Mouse (Mus musculus) lung, embryonic 14.5 days (tissue): ENCODE results near the gene Lrrc3c. TPM values are rescaled to one million over a fixed set of nuclear protein-coding genes. Genes with fewer than 3 reads are reported as not detected.
A peak's percentile ranks its signal among the peaks of the same experiment; 100 is the strongest.
"Not testable (repeated sequence)": the region's sequence is repeated elsewhere in the genome, so short reads cannot be mapped to it uniquely, and the experiment has no call there.

Experiments used
- ATAC-seq: fragments of 200-750 bp; cut with Nextera tagmentation; 2 replicates; pipeline ENCODE4 v1.8.0; 2017; ENCODE audit warnings: mild to moderate bottlenecking, moderate TSS enrichment, moderate library complexity; ENCODE audit not compliant: insufficient read depth
- DNase-seq: peaks from one replicate; pipeline ENCODE4 v3.0.0-alpha.2; 2015
- H3K27ac ChIP-seq: fragments of 300-500 bp; sonication (generic); 2 replicates; pipeline ENCODE4 v1.5.1; 2014; ENCODE audit warnings: low read depth, mild to moderate bottlenecking, moderate library complexity
- H3K27me3 ChIP-seq: fragments of 300-500 bp; sonication (generic); 2 replicates; pipeline ENCODE4 v1.6.1; 2014; ENCODE audit warnings: low read length, control low read depth; ENCODE audit not compliant: insufficient read depth
- H3K36me3 ChIP-seq: fragments of 300-500 bp; sonication (generic); 2 replicates; pipeline ENCODE4 v1.6.1; 2014; ENCODE audit warnings: control low read depth; ENCODE audit not compliant: insufficient read depth
- H3K4me1 ChIP-seq: fragments of 300-500 bp; sonication (generic); 2 replicates; pipeline ENCODE4 v1.6.1; 2014; ENCODE audit warnings: antibody characterized with exemption, control low read depth; ENCODE audit not compliant: insufficient read depth
- H3K4me2 ChIP-seq: fragments of 300-500 bp; sonication (generic); 2 replicates; pipeline ENCODE4 v1.6.1; 2014; ENCODE audit warnings: mild to moderate bottlenecking
- H3K4me3 ChIP-seq: fragments of 300-500 bp; sonication (generic); 2 replicates; pipeline ENCODE4 v1.5.1; 2014; ENCODE audit warnings: low read depth, low read length
- H3K9ac ChIP-seq: fragments of 300-500 bp; sonication (generic); 2 replicates; pipeline ENCODE4 v1.6.1; 2014
- H3K9me3 ChIP-seq: fragments of 300-500 bp; sonication (generic); 2 replicates; pipeline ENCODE4 v1.6.1; 2016; ENCODE audit warnings: low read depth, low read length, control low read depth
- CTCF ChIP-seq: IDR thresholded peaks from 2 replicates; pipeline ENCODE4 v1.5.1; 2016; ENCODE audit warnings: antibody characterized with exemption, low read depth
- WGBS: fragments of 180-500 bp; shearing (Covaris S2); extraction: QIAGEN DNeasy Blood & Tissue Kit; methylation state at CpG from one replicate; pipeline ENCODE4 v1.1.7; 2014; 5-methylcytosine and 5-hydroxymethylcytosine counted together
- polyA plus RNA-seq: library from polyadenylated mRNA; unstranded; fragments of >200 nt; fragmentation: Nextera tagmentation; extraction: Ambion mirVana; gene quantifications from 2 replicates; pipeline ENCODE4 v1.2.1, GENCODE M21; 2014

Lrrc3c gene
- polyA plus RNA-seq, 1 experiment from 2014 or later: not detected

DNA sequence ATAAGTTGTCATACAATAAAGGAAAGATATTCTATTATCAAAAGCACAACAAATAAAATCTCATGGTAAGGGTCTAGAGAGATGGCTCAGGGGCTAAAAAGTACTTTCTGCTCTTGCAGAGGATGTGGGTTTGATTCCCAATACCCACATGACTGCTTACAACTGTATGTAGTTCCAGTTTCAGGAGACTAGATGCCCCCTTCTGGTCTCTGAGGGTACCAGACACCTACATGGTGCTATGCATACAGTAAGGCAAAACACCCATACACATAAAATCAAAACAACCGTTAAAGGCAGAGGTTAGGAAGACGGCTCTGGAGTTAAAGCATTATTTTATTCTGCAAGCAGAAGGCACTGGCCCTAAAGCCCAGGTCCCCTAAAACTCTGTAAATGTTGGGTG is 5.9 kb downstream of the Lrrc3c start:
- 79% methylated on average over 2 of the region's 2 CpGs for WGBS
- ATAC-seq: no peak

DNA sequence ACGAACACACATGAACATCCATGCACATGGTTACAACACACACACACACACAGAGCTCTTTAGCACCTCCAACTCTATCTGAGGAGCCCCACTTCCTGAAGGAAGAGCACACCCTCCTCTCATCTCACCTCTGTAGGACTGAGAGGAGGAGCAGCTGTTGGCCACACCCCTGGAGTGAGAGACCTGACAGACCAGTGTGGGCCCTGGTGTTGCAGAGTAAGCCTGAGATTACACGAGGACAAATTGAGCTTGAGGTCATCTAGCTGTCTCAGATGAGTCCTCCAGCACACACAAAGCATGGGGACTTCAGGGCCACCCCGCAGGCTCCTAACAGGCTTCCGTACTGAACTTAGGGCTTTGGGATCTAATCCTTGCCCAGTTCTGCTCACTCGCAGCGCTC is 6.8 kb downstream of the Lrrc3c start:
- H3K4me3 ChIP-seq, H3K36me3 ChIP-seq, ATAC-seq, H3K27me3 ChIP-seq, H3K9me3 ChIP-seq, H3K27ac ChIP-seq, H3K9ac ChIP-seq, DNase-seq, H3K4me2 ChIP-seq: not testable (repeated sequence)
- H3K4me1 ChIP-seq: peaks cover 10% of the 10 kb centered on the region; the same call in 1 of the 2 replicates
- WGBS: 57% methylated on average over 6 of the region's 6 CpGs

More for the DNA sequence above, 5.9 kb downstream of the Lrrc3c start:
- no peak overlapping the region for H3K9ac ChIP-seq
- no peak overlapping the region for H3K4me3 ChIP-seq
- peaks cover 10% of the 10 kb centered on the region; the same call in 1 of the 2 replicates for H3K4me1 ChIP-seq
- peak; percentile 30 for TF ChIP-seq CTCF
- no peak overlapping the region for H3K27ac ChIP-seq
- H3K9me3 ChIP-seq: no peaks in the 10 kb centered on the region
- no peak for DNase-seq
- H3K36me3 ChIP-seq: no peaks in the 10 kb centered on the region
- H3K4me2 ChIP-seq: no peak overlapping the region
- H3K27me3 ChIP-seq: peaks cover 5% of the 10 kb centered on the region; the same call in 1 of the 2 replicates

DNA sequence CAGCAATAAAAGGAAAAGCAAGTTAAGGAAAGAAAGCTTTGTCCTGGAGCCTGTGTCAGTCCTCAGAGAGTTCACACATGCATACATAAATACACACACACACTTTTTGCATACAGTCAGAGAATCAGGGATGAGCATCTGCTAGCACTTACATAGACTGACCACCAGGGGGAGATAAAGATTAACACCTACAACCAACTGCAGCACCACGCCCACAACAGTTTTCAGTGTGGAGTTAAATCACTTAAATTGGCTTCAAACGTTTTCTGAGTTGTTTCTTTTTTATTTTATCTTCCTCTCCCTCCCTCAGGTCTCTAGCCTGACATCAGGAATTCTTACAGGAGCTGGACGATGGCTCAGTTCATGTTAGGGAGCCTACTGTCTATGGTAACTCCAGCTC is 8.7 kb downstream of the Lrrc3c start:
- WGBS: 10% methylated on average over 3 of the region's 3 CpGs
- H3K4me2 ChIP-seq: no peak overlapping the region
- DNase-seq (peak; percentile 82), ATAC-seq (no peak)
- no peaks in the 10 kb centered on the region for H3K9me3 ChIP-seq
- no peak overlapping the region for H3K9ac ChIP-seq
- H3K27me3 ChIP-seq: no peaks in the 10 kb centered on the region
- peak; percentile 88 for TF ChIP-seq CTCF
- no peak overlapping the region for H3K27ac ChIP-seq
- H3K4me3 ChIP-seq: no peak overlapping the region
- no peaks in the 10 kb centered on the region for H3K36me3 ChIP-seq
- H3K4me1 ChIP-seq: peaks cover 6% of the 10 kb centered on the region; the same call in 1 of the 2 replicates

DNA sequence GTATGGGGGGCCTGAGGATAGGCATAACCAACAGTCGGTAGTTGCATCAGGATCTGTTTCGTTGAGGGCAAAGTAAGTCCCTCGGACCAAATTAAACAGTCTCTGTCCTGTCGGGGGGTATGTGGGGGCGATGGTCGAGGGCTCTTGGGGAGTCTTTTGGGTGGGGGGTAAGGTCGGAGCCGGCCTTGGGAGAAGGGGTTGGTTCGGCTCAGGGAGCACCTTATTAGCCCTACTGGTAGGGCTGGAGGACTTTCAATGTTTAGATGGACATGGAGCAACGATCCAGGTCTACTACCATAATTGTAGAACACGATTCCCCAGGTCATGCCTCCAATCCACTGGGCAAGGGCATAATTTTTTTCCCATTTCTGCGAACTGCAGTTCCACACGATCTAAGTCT is 22.7 kb downstream of the Lrrc3c start:
- H3K4me2 ChIP-seq: no peak overlapping the region
- no peak overlapping the region for H3K4me3 ChIP-seq
- no peaks in the 10 kb centered on the region for H3K4me1 ChIP-seq
- no peak overlapping the region for H3K9ac ChIP-seq
- H3K27me3 ChIP-seq: no peaks in the 10 kb centered on the region
- DNase-seq: no peak
- TF ChIP-seq CTCF: no peak
- WGBS: 91% methylated on average over 13 of the region's 13 CpGs
- no peak for ATAC-seq
- H3K9me3 ChIP-seq: 0 out of 2 replicates have a peak, but pooled peaks cover 2% of the 10 kb centered on the region
- no peak overlapping the region for H3K27ac ChIP-seq
- H3K36me3 ChIP-seq: no peaks in the 10 kb centered on the region

DNA sequence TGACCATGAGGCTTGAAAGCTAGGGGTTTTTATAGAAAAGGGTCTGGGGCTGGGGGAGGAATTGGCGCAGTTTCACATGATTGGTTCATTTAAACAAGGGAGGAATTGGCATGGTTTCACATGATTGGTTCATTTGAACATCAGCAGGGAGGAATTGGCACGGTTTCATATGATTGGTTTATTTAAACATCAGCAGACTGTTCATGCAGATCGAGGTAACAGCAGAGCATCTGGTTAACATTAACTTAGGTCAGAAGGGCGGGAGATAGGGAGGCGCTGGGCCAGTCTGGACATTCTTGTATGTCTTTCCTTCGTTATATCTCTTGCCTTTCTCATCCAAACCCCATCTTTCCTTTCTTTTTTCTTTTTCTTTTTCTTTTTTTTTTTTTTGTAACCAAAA is 25.9 kb downstream of the Lrrc3c start:
- not testable (repeated sequence) for H3K9me3 ChIP-seq, H3K27me3 ChIP-seq, H3K4me2 ChIP-seq, H3K4me3 ChIP-seq, DNase-seq, H3K36me3 ChIP-seq, H3K9ac ChIP-seq, H3K27ac ChIP-seq, H3K4me1 ChIP-seq, ATAC-seq
- WGBS: 74% methylated on average over 6 of the region's 6 CpGs

DNA sequence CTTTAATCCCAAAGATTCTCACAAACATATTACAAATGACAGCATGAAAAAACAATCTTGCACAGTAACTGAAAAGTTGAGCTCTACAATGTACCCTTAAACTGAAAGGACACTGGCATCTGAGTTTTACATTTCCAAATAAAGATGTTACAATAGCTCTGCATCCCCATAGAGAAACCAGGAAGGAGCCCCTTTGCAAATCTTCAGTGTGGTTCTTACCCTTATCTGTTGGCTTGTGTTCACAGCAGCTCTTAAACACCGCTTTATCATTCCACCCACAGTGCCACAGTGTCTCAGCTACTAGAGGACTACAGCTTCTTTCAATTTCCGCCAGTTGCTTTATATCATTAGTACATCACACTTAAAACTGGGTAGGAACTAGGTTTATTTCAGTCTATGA is 26.3 kb downstream of the Lrrc3c start:
- H3K9me3 ChIP-seq, DNase-seq, H3K36me3 ChIP-seq, H3K27me3 ChIP-seq, H3K9ac ChIP-seq, H3K27ac ChIP-seq, ATAC-seq, H3K4me2 ChIP-seq, H3K4me1 ChIP-seq, H3K4me3 ChIP-seq: not testable (repeated sequence)
- 95% methylated on average over 2 of the region's 2 CpGs for whole genome bisulfite sequencing

DNA sequence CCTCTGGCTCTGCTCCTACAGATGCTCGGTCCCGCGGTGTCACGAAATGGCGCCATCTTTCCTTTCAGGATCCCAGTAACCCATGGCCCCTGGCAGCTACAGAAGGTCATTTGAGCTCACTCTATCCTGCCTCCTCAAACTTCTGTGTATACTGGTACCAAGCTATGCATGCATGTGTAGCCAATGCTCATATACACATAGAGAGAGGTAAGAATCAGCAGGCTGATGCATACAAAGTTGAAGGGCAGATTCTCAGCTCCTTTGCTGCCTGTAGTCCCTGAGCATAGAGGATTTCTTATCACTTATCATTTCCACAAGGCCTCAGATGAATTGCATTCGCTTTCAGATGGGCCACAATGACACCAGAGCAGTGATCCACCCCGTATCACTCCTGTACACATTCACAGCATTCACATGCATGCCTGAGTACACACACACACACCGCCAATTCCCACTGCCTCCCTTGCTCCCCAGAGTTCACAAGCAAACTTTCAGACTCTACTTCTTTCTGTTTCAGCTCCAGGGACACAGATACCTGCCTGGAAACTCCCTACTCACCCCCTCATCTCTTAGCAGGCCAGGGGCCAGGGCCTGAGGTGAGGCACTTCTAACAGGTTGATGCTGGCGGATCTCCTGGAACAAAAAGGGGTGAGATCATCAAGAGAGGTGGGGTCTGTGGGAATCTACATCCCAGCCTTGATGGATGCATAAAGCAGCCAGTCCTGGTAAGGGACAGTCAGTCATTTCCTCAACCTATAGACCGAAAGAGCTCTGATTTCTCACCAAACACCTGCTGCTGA is 27.7 kb downstream of the Lrrc3c start, which contains the start of the genes Gm12355 and Gsdma3:
Gm12355 (minus strand) TSS at position 51 of the 800 bp plus-strand sequence.
Gsdma3 (plus strand) TSS at position 750 of the 800 bp plus-strand sequence.
- no peak within 1 kb of the TSS for H3K4me3 ChIP-seq
- no peak for TF ChIP-seq CTCF
- no peaks in the 10 kb centered on the region for H3K27me3 ChIP-seq
- no peak within 1 kb of the TSS for H3K9ac ChIP-seq
- H3K4me1 ChIP-seq: no peaks in the 10 kb centered on the region
- no peak within 1 kb of the TSS for H3K27ac ChIP-seq
- ATAC-seq (no peak), DNase-seq (no peak)
- 83% methylated on average over 10 of the region's 10 CpGs for WGBS
- no peaks in the 10 kb centered on the region for H3K36me3 ChIP-seq
- H3K4me2 ChIP-seq: no peak within 1 kb of the TSS
- H3K9me3 ChIP-seq: 0 out of 2 replicates have a peak, but pooled peaks cover 2% of the 10 kb centered on the region
